Mouse (Mus musculus): ENCODE data around the gene Chst12.

The Chst12 gene

GRCm38 (mm10) chr5:140517921-140518230 is 12.5 kb downstream of the Chst12 start:
- no peak for DNase-seq

- DNase-seq: no peak
Observed at GRCm38 (mm10) chr5:140521196-140521595, 15.8 kb downstream of the Chst12 start.

- DNase-seq: no peak
Observed at GRCm38 (mm10) chr5:140526754-140527153, 21.4 kb downstream of the Chst12 start.

- no peak for DNase-seq
Observed at GRCm38 (mm10) chr5:140538111-140538683, 32.8 kb downstream of the Chst12 start.

- DNase-seq: peak; percentile 82
Observed at GRCm38 (mm10) chr5:140540106-140540505, 34.8 kb downstream of the Chst12 start.

GRCm38 (mm10) chr5:140542811-140543575 is 37.6 kb downstream of the Chst12 start:
- DNase-seq: no peak

- no peak for DNase-seq
Observed at GRCm38 (mm10) chr5:140545651-140546050, 40.3 kb downstream of the Chst12 start.

- no peak for DNase-seq
Observed at GRCm38 (mm10) chr5:140546332-140546731, 41.0 kb downstream of the Chst12 start.

- DNase-seq: peak; percentile 54
Observed at GRCm38 (mm10) chr5:140549306-140550047, 44.1 kb downstream of the Chst12 start.

- DNase-seq: no peak
Observed at GRCm38 (mm10) chr5:140553719-140554118, 48.4 kb downstream of the Chst12 start.

- no peak for DNase-seq
Observed at GRCm38 (mm10) chr5:140556859-140557258, 51.5 kb downstream of the Chst12 start.

GRCm38 (mm10) chr5:140562601-140563000 is 57.3 kb downstream of the Chst12 start:
- DNase-seq: no peak

GRCm38 (mm10) chr5:140564896-140565295 is 59.5 kb downstream of the Chst12 start, which contains the start of gene Grifin:
TSS of gene Grifin (minus strand) at chr5:140565071.
- no peak for DNase-seq

- DNase-seq: peak; percentile 54
Observed at GRCm38 (mm10) chr5:140565451-140565850, 60.1 kb downstream of the Chst12 start.

GRCm38 (mm10) chr5:140565856-140566255 is 60.5 kb downstream of the Chst12 start:
- DNase-seq: peak; percentile 52

- DNase-seq: no peak
Observed at GRCm38 (mm10) chr5:140566271-140566670, 60.9 kb downstream of the Chst12 start.

- peak; percentile 75 for DNase-seq
Observed at GRCm38 (mm10) chr5:140567321-140567720, 62.0 kb downstream of the Chst12 start.

- no peak for DNase-seq
Observed at GRCm38 (mm10) chr5:140567751-140568150, 62.4 kb downstream of the Chst12 start.

- DNase-seq: peak; percentile 64
Observed at GRCm38 (mm10) chr5:140568321-140568970, 63.1 kb downstream of the Chst12 start.

- DNase-seq: no peak
Observed at GRCm38 (mm10) chr5:140569032-140569595, 63.8 kb downstream of the Chst12 start.

GRCm38 (mm10) chr5:140570223-140570870 is 65.0 kb downstream of the Chst12 start:
- DNase-seq: no peak

GRCm38 (mm10) chr5:140571201-140571600 is 65.9 kb downstream of the Chst12 start:
- no peak for DNase-seq

Measured in kidney, postnatal 14 days (tissue).